Mouse (Mus musculus) left cerebral cortex, adult 11 months (tissue): Measurements from ENCODE around the gene Ldlrad3.

Source experiments
- DNase-seq: peaks from one replicate; pipeline ENCODE4 v3.0.0; 2022; ENCODE audit warnings: low spot score

The Ldlrad3 gene

GRCm38 (mm10) chr2:102142654-102143271, 43.4 kb downstream of the Ldlrad3 start:
- DNase-seq: no peak

- no peak for DNase-seq
These were observed 44.0 kb downstream of the Ldlrad3 start for GRCm38 (mm10) chr2:102142197-102142623.

- no peak for DNase-seq
These were observed 45.0 kb downstream of the Ldlrad3 start for GRCm38 (mm10) chr2:102141199-102141598.

- no peak for DNase-seq
These were observed 48.3 kb downstream of the Ldlrad3 start for GRCm38 (mm10) chr2:102137922-102138321.

GRCm38 (mm10) chr2:102136184-102136583, 50.0 kb downstream of the Ldlrad3 start:
- no peak for DNase-seq

GRCm38 (mm10) chr2:102134510-102135262, 51.5 kb downstream of the Ldlrad3 start:
- DNase-seq: peak; percentile 72

GRCm38 (mm10) chr2:102132945-102133558, 53.1 kb downstream of the Ldlrad3 start:
- DNase-seq: no peak

GRCm38 (mm10) chr2:102130198-102130845, 55.9 kb downstream of the Ldlrad3 start:
- peak; percentile 47 for DNase-seq

GRCm38 (mm10) chr2:102129235-102129634, 57.0 kb downstream of the Ldlrad3 start:
- no peak for DNase-seq

GRCm38 (mm10) chr2:102128500-102129030, 57.6 kb downstream of the Ldlrad3 start:
- no peak for DNase-seq

- DNase-seq: no peak
These were observed 58.3 kb downstream of the Ldlrad3 start for GRCm38 (mm10) chr2:102127791-102128387.

- DNase-seq: no peak
These were observed 59.0 kb downstream of the Ldlrad3 start for GRCm38 (mm10) chr2:102127221-102127620.

GRCm38 (mm10) chr2:102126076-102126475, 60.1 kb downstream of the Ldlrad3 start:
- no peak for DNase-seq

GRCm38 (mm10) chr2:102125042-102125441, 61.1 kb downstream of the Ldlrad3 start:
- DNase-seq: no peak

- DNase-seq: no peak
These were observed 64.1 kb downstream of the Ldlrad3 start for GRCm38 (mm10) chr2:102122146-102122515.

GRCm38 (mm10) chr2:102121440-102122145, 64.6 kb downstream of the Ldlrad3 start:
- DNase-seq: no peak

GRCm38 (mm10) chr2:102119751-102120505, 66.3 kb downstream of the Ldlrad3 start:
- DNase-seq: no peak

GRCm38 (mm10) chr2:102118988-102119460, 67.2 kb downstream of the Ldlrad3 start:
- no peak for DNase-seq

- no peak for DNase-seq
These were observed 68.8 kb downstream of the Ldlrad3 start for GRCm38 (mm10) chr2:102117402-102117760.
